Mouse (Mus musculus): ENCODE data around the gene Slc9a3r1. TPM values are rescaled to one million over a fixed set of nuclear protein-coding genes. Genes with fewer than 3 reads are reported as not detected.

Slc9a3r1 gene
- polyA plus RNA-seq, 1 experiment = 73.8 TPM

GRCm38 (mm10) chr11:115229021-115229930 is 66.1 kb downstream of the Slc9a3r1 start:
- H3K27ac ChIP-seq (ENCODE audit: insufficient read depth, low read length) = no peak overlapping the region
- 0 out of 2 replicates have a peak, but pooled peaks cover 2% of the 10 kb centered on the region for H3K4me1 ChIP-seq (ENCODE audit: control insufficient read depth, insufficient read depth, low read length)
- no peak overlapping the region for H3K4me3 ChIP-seq (ENCODE audit: insufficient read depth, low read length)
- TF ChIP-seq POLR2A (IDR thresholded peaks at IDR 0.05; ENCODE audit: extremely low read depth, insufficient read depth, low read length) = no peak
- TF ChIP-seq CTCF (IDR thresholded peaks at IDR 0.05; ENCODE audit: extremely low read depth, insufficient read depth, low read length) = no peak

Other genes starting within 250 kb of the Slc9a3r1 start
- 0.08 and 0.13 TPM in 2 replicates for gene Cd300lb, start 229.0 kb upstream of the Slc9a3r1 start, polyA plus RNA-seq (2012; rRNA removed)
- not detected in 2 replicates for gene Cd300c, start 194.2 kb upstream of the Slc9a3r1 start, polyA plus RNA-seq (2012; rRNA removed)
- gene Cd300ld, start 173.4 kb upstream of the Slc9a3r1 start, polyA plus RNA-seq (2012; rRNA removed) = 0.10 and 0.11 TPM in 2 replicates
- gene Cd300c2, start 161.5 kb upstream of the Slc9a3r1 start, polyA plus RNA-seq (2012; rRNA removed) = 7.5 and 7.6 TPM in 2 replicates
- 0.32 TPM in 1 of 2 replicates, not detected in the other for gene Cd300ld2, start 147.1 kb upstream of the Slc9a3r1 start, polyA plus RNA-seq (2012; rRNA removed)
- 0.13 and 0.44 TPM in 2 replicates for gene Cd300ld4, start 136.3 kb upstream of the Slc9a3r1 start, polyA plus RNA-seq (2012; rRNA removed)
- 0.36 TPM in 1 of 2 replicates, not detected in the other for gene Cd300ld5, start 125.6 kb upstream of the Slc9a3r1 start, polyA plus RNA-seq (2012; rRNA removed)
- 1.0 and 1.2 TPM in 2 replicates for gene Cd300ld3, start 114.9 kb upstream of the Slc9a3r1 start, polyA plus RNA-seq (2012; rRNA removed)
- 0.09 and 0.17 TPM in 2 replicates for gene Cd300e, start 101.2 kb upstream of the Slc9a3r1 start, polyA plus RNA-seq (2012; rRNA removed)
- 2.5 and 2.9 TPM in 2 replicates for gene Rab37, start 71.9 kb upstream of the Slc9a3r1 start, polyA plus RNA-seq (2012; rRNA removed)
- 0.08 TPM in 2 replicates for gene Cd300lf, start 29.3 kb upstream of the Slc9a3r1 start, polyA plus RNA-seq (2012; rRNA removed)
- 9.5 and 10.3 TPM in 2 replicates for gene Tmem104, start 24.1 kb downstream of the Slc9a3r1 start, polyA plus RNA-seq (2012; rRNA removed)
- gene Nat9, start 24.5 kb downstream of the Slc9a3r1 start, polyA plus RNA-seq (2012; rRNA removed) = 40.9 and 43.2 TPM in 2 replicates
- gene Grin2c, start 103.9 kb downstream of the Slc9a3r1 start, polyA plus RNA-seq (2012; rRNA removed) = 35.8 and 37.4 TPM in 2 replicates
- 32.6 and 33.4 TPM in 2 replicates for gene Fdxr, start 113.7 kb downstream of the Slc9a3r1 start, polyA plus RNA-seq (2012; rRNA removed)
- 14.0 and 15.3 TPM in 2 replicates for gene Fads6, start 134.3 kb downstream of the Slc9a3r1 start, polyA plus RNA-seq (2012; rRNA removed)
- gene Otop2, start 143.8 kb downstream of the Slc9a3r1 start, polyA plus RNA-seq (2012; rRNA removed) = 2.2 and 3.4 TPM in 2 replicates
- gene Ush1g, start 158.7 kb downstream of the Slc9a3r1 start, polyA plus RNA-seq (2012; rRNA removed) = 0.40 and 0.44 TPM in 2 replicates
- gene Otop3, start 171.4 kb downstream of the Slc9a3r1 start, polyA plus RNA-seq (2012; rRNA removed) = 0.06 TPM in 1 of 2 replicates, not detected in the other
- 102 and 103 TPM in 2 replicates for gene Hid1, start 204.4 kb downstream of the Slc9a3r1 start, polyA plus RNA-seq (2012; rRNA removed)
- gene Cdr2l, start 218.6 kb downstream of the Slc9a3r1 start, polyA plus RNA-seq (2012; rRNA removed) = 20.6 and 21.5 TPM in 2 replicates
- gene Mrpl58, start 240.4 kb downstream of the Slc9a3r1 start, polyA plus RNA-seq (2012; rRNA removed) = 121 and 124 TPM in 2 replicates

Data from cortical plate, adult 2 months (tissue).